Mouse (Mus musculus): Measurements from ENCODE around the gene Lgals4. TPM values are rescaled to one million over a fixed set of nuclear protein-coding genes. Genes with fewer than 3 reads are reported as not detected.

Gene Lgals4
- total RNA-seq (2014; rRNA removed) (3.4 and 3.5 TPM in 2 replicates), polyA plus RNA-seq (2015; fragmentation: Nextera tagmentation; extraction: Ambion mirVana) (4.8 and 5.1 TPM in 2 replicates)

- H3K27ac ChIP-seq (ENCODE audit: low read depth, low read length): no peak within 1 kb of the TSS
- no peaks in the 10 kb centered on the region for H3K27me3 ChIP-seq (ENCODE audit: insufficient read depth, low read length)
- H3K4me3 ChIP-seq (ENCODE audit: low read depth, low read length): no peak within 1 kb of the TSS
- H3K9ac ChIP-seq (replicated peaks; ENCODE audit: low read length, poor library complexity, severe bottlenecking): no peak within 1 kb of the TSS
- ATAC-seq (ENCODE audit: low FRiP score) (no peak), DNase-seq (ENCODE audit: low spot score) (no peak)
- 86% methylated on average over 6 of the region's 6 CpGs for WGBS
- no peaks in the 10 kb centered on the region for H3K9me3 ChIP-seq (ENCODE audit: low read length)
- peaks cover 25% of the 10 kb centered on the region for H3K36me3 ChIP-seq (ENCODE audit: insufficient read depth, low read length)
- no peaks in the 10 kb centered on the region for H3K4me1 ChIP-seq (ENCODE audit: insufficient read depth, low read length)
- no peak for TF ChIP-seq CTCF (IDR thresholded peaks at IDR 0.05)
- H3K4me2 ChIP-seq (ENCODE audit: low read depth, low read length, poor library complexity, severe bottlenecking): no peak within 1 kb of the TSS
These were observed at the start of gene Lgals4 for GRCm38 (mm10) chr7:28833723-28834347. Gene Lgals4 (plus strand): TSS chr7:28833854.

GRCm38 (mm10) chr7:28785161-28785560 is 48.5 kb upstream of the Lgals4 start:
- WGBS: 79% methylated on average over 5 of the region's 5 CpGs
- Histone ChIP-seq H3K4me1 (ENCODE audit: insufficient read depth, low read length) (0 out of 2 replicates have a peak, but pooled peaks cover 3% of the 10 kb centered on the region), H3K27me3 (ENCODE audit: insufficient read depth, low read length) (no peaks in the 10 kb centered on the region), H3K4me2 (ENCODE audit: low read depth, low read length, poor library complexity, severe bottlenecking) (no peak overlapping the region), H3K4me3 (ENCODE audit: low read depth, low read length) (no peak overlapping the region), H3K9ac (replicated peaks; ENCODE audit: low read length, poor library complexity, severe bottlenecking) (no peak overlapping the region), H3K36me3 (ENCODE audit: insufficient read depth, low read length) (peaks cover 33% of the 10 kb centered on the region), H3K27ac (ENCODE audit: low read depth, low read length) (no peak overlapping the region), H3K9me3 (ENCODE audit: low read length) (no peaks in the 10 kb centered on the region)
- ATAC-seq (ENCODE audit: low FRiP score): no peak
- DNase-seq (ENCODE audit: low spot score): no peak
- TF ChIP-seq CTCF (IDR thresholded peaks at IDR 0.05): no peak

- Histone ChIP-seq H3K27me3 (ENCODE audit: insufficient read depth, low read length) (no peaks in the 10 kb centered on the region), H3K9ac (replicated peaks; ENCODE audit: low read length, poor library complexity, severe bottlenecking) (no peak overlapping the region), H3K4me3 (ENCODE audit: low read depth, low read length) (no peak overlapping the region), H3K4me2 (ENCODE audit: low read depth, low read length, poor library complexity, severe bottlenecking) (no peak overlapping the region), H3K36me3 (ENCODE audit: insufficient read depth, low read length) (peaks cover 30% of the 10 kb centered on the region), H3K4me1 (ENCODE audit: insufficient read depth, low read length) (no peaks in the 10 kb centered on the region), H3K9me3 (ENCODE audit: low read length) (no peaks in the 10 kb centered on the region), H3K27ac (ENCODE audit: low read depth, low read length) (no peak overlapping the region)
- no peak for ATAC-seq (ENCODE audit: low FRiP score)
- no peak for TF ChIP-seq CTCF (IDR thresholded peaks at IDR 0.05)
- WGBS: 92% methylated on average over 9 of the region's 9 CpGs
- DNase-seq (ENCODE audit: low spot score): no peak
These were observed 45.8 kb upstream of the Lgals4 start for GRCm38 (mm10) chr7:28787884-28788283.

GRCm38 (mm10) chr7:28788307-28789195 is 45.1 kb upstream of the Lgals4 start, which contains the start of gene Rinl:
Gene Rinl (plus strand): TSS chr7:28788969.
- H3K4me2 ChIP-seq (ENCODE audit: low read depth, low read length, poor library complexity, severe bottlenecking): no peak within 1 kb of the TSS
- WGBS: 86% methylated on average over 5 of the region's 5 CpGs

GRCm38 (mm10) chr7:28789235-28789634 is 44.4 kb upstream of the Lgals4 start:
- WGBS: 79% methylated on average over 3 of the region's 3 CpGs
- no peak for ATAC-seq (ENCODE audit: low FRiP score)
- no peak overlapping the region for H3K4me3 ChIP-seq (ENCODE audit: low read depth, low read length)

More at GRCm38 (mm10) chr7:28788307-28789195, 45.1 kb upstream of the Lgals4 start, which contains the start of gene Rinl:
- Histone ChIP-seq H3K27ac (ENCODE audit: low read depth, low read length) (no peak within 1 kb of the TSS), H3K27me3 (ENCODE audit: insufficient read depth, low read length) (no peaks in the 10 kb centered on the region), H3K36me3 (ENCODE audit: insufficient read depth, low read length) (peaks cover 26% of the 10 kb centered on the region), H3K9ac (replicated peaks; ENCODE audit: low read length, poor library complexity, severe bottlenecking) (no peak within 1 kb of the TSS), H3K4me1 (ENCODE audit: insufficient read depth, low read length) (no peaks in the 10 kb centered on the region), H3K4me3 (ENCODE audit: low read depth, low read length) (no peak within 1 kb of the TSS), H3K9me3 (ENCODE audit: low read length) (no peaks in the 10 kb centered on the region)
- DNase-seq (ENCODE audit: low spot score) (no peak), ATAC-seq (ENCODE audit: low FRiP score) (no peak)
- no peak for TF ChIP-seq CTCF (IDR thresholded peaks at IDR 0.05)

More at GRCm38 (mm10) chr7:28789235-28789634, 44.4 kb upstream of the Lgals4 start:
- TF ChIP-seq CTCF (IDR thresholded peaks at IDR 0.05): no peak
- Histone ChIP-seq H3K27ac (ENCODE audit: low read depth, low read length) (no peak overlapping the region), H3K9ac (replicated peaks; ENCODE audit: low read length, poor library complexity, severe bottlenecking) (no peak overlapping the region), H3K4me1 (ENCODE audit: insufficient read depth, low read length) (no peaks in the 10 kb centered on the region), H3K27me3 (ENCODE audit: insufficient read depth, low read length) (no peaks in the 10 kb centered on the region), H3K4me2 (ENCODE audit: low read depth, low read length, poor library complexity, severe bottlenecking) (no peak overlapping the region), H3K9me3 (ENCODE audit: low read length) (no peaks in the 10 kb centered on the region), H3K36me3 (ENCODE audit: insufficient read depth, low read length) (peaks cover 20% of the 10 kb centered on the region)
- no peak for DNase-seq (ENCODE audit: low spot score)
